Mouse (Mus musculus): ENCODE data around the gene Lrrc8c.

Gene Lrrc8c

DNA sequence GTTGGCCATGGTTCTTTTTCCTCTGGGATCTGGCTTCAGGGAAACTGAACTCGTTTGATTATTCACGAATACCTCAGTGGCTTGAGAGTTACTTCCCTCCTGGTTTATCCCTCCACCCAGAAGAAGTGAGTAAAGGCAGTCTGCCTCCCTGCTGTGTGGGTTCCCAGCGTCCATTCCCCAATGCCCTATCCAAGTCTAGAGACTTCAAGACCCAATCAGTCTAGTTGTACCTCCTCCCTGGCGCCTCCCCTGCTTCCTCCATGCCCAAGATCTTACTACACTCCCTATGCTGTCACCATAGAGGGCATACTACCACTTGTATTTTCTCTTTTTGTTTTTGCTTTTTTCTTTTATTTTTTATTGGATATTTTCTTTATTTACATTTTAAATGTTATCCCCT lies 80.1 kb downstream of the Lrrc8c start:
- DNase-seq (ENCODE audit: low spot score), result no peak

DNA sequence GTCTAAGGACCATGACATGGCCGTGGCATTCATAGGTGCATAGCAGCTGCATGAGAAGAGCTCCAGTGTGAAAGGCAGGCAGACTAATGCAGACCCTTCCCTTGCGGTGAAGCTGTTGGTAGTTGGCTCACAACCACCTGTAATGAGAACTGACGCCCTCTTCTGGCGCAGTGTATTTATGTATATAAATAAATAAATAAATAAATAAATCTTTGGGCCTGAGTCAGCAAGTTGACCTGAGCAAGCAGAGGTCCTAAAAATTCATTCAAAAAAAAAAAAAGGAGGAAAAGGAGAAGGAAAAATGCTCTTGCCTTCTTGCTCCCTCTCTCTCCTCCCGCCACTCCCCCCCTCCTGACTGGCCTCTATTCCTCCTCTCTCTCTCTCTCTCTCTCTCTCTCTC lies 81.8 kb downstream of the Lrrc8c start:
- no peak for DNase-seq (ENCODE audit: low spot score)

DNA sequence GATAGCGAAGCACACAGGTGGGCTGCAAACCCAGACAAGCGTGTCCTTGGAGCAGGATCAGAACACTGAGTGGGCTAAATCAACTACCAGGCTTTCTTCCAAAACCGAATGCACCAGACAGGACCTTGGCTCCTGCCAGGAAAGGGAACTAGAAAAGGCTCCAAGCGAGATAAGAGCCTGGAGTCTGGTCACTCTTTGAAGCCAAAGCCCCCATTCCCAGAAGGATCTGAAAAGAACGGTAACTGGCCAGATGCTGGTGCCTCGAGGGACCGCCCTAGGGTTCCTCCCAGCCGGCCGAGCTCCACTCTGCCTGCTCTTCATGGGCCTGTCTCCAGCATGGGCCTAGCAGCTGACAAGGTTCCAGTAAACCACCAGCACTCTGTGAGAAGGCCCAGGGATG lies 83.4 kb downstream of the Lrrc8c start:
- no peak for DNase-seq (ENCODE audit: low spot score)

DNA sequence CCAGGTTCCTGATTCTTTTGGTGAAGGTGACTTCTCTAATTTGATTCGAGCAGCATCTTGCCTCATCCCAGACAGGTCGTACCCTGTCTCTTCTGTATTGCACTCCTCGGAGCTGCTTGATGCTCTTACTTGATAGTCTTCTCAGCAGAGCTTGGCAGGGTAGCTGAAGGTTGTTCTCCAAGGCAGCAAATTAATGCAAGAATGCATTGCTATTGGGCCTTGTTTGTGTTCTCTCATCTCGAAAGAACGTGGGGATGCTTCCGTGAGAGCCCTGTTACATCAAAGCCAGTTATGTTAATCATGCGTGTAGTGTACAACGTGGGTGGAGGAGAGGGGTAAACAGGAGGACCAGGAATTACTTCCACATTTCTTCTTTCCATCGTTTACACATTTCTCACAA lies 86.5 kb downstream of the Lrrc8c start:
- no peak for DNase-seq (ENCODE audit: low spot score)

DNA sequence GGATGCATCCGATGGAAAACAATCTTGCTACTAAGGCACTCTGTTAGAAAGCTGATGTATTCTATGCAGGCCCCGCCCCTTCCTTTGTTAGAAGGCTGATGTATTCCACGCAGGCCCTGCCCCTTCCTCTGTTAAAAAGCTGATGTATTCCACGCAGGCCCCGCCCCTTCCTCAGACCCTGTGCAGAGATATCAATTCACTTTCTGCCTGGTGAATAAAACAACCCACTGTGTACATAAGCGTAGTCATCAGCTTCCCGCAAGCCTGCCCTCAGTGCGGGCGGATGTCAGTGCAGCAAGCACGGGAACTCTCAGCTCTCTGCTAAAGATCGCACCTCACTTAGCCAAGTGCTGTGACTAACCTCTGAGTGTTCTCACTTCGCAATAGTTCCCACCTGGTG lies 90.5 kb downstream of the Lrrc8c start:
- no peak for DNase-seq (ENCODE audit: low spot score)

DNA sequence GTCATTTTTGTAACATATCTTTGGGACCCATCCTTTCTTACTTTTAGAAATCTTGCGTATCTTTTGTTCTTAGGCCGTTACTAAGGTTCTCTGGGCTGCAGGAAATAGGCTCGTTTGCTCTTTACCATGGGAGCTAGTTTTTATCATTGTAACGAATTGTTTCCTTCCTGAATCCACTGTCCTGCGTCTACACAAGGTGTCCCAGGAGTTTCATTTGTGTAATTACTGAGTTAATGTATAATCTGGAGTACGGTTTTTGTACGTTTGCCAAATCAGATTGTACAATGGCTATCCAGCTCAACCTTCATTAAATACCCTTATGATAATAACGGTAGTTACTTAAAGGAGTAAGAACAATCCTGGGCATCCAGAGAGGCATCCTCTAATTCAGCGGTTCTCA lies 93.8 kb downstream of the Lrrc8c start:
- DNase-seq (ENCODE audit: low spot score), result no peak

DNA sequence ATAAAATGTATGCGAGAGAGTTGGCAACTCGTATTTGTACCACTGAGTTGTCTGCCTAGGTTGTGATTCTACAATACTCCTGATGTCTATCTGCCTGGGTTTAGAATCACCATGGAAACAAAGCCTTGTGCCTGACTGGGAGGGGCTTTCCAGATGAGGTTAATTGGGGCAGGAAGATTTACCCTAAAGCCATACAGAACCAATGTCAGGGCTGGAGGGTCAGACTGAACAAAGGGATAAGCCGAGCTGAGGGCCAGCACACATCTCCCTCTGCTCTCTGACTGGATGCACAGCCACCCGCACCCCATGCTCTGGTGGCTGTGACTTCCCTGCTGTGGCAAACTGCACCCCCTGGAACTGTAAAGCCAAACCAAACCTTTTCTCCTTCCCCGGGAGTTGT lies 94.8 kb downstream of the Lrrc8c start:
- peak; percentile 51 for DNase-seq (ENCODE audit: low spot score)

DNA sequence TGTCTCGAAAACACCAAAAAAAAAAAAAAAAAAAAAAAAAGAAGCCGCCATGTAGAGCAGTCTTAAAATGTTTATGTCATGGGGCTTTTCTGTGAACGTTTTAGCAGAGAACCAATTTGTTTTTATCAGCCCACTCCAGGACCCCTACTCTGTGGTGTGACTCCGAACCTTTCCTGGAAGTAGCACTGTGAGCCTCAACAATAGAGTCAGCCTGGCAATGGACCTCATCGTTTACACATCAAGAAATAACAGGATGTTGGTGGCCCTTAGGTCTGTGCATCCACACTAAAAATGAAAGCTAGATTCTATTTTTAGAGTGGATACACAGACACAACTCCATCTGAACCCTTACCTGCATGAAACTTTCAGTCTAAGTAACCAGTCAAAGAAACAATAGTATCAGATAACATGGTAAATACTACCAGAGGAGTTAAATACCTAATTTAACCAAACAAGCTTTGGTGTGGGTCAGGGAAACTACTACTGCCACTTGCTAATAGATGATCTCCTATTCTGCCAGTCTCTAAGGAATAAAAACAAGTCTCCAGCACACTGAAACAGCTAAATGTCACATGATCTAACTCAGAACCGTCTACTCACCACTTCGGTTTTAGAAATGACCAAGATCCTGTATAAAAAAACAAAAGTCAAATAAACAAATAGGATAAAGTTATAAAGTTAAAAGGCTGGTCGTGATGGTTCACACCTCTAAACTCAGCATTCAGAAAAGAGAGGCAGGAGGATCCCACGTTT lies 95.7 kb downstream of the Lrrc8c start:
- no peak for DNase-seq (ENCODE audit: low spot score)

DNA sequence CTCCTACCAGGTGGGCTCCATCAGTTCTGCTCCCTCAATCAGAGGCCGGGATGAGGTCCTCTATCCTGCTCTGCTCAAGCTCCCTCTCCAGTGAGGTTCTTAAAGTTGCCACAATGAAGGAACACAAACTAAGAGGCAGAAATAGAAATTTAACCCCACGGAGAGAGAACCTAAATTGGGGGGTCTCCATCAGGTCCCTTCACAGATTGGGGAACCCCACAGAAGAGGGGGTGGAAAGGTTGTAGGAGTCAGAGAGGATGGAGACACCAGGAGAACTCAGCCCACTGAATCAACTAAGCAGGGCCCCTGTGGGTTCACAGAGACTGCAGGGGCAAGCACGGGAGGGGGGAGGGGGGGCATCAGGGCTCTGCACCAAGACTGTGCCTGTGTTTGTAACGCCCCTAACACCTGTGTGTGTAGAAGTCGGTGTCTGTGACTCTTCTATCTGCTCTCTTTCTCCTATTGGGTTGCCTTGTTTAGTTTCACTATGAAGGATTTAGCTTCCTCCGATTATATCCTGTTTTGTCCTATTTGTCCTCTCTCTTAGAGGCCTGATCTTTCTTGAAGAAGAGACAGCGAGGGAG lies 96.8 kb downstream of the Lrrc8c start:
- DNase-seq (ENCODE audit: low spot score), result no peak

DNA sequence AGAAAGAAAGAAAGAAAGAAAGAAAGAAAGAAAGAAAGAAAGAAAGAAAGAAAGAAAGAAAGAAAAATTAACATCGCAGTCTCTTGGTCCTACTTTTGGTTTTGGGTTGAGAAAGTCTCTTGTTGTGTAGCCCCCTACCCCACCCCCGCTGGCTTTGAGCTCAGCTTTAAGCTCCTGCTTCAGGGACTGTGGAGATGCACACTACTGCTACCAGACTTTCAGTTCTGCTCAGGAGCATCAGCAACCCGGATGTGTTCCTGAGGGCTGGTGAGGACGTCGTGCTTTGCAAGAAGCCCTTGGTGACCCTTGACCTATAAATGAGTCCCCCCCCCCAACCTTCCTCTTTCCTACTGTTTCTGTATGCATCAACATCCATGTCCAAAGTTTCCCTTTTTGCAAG lies 97.3 kb downstream of the Lrrc8c start:
- DNase-seq (ENCODE audit: low spot score), result no peak

DNA sequence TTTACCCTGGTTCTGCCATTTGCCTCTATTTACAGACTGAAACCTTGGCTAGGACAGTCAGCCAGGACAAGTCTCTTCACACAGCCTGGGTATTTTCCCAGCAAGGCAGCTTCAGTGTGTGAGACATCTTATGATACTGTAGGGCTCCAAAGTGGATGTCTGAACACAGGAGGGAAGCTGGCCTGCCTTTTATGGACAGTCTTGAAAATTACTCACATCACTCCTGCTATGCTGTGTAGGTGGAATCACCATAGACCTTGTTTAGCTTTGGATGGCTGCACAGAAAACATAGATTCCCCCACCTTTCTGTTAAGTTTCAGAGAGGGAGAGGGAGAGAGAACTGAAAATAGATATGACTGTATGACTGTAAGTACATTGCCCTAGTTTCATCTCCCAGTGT lies 99.3 kb downstream of the Lrrc8c start:
- no peak for DNase-seq (ENCODE audit: low spot score)

DNA sequence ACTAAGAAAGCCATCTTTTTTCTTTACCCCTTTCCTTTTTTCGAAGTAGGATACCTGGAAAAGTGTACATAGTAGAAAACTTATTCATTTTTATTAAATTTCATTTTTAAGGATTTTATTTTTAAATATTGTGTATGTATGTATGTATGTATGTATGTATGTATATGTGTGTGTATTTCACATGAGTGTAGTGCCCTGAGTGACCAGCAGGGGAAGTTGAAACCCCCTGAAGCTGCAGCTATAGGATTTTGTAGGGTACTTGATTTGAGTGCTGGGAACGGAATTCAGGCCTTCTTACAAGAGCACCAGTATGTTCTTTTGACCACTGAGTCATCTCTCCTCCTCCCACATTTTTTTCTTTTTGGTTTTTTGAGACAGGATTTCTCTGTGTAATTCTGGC lies 100.5 kb downstream of the Lrrc8c start:
- no peak for DNase-seq (ENCODE audit: low spot score)

DNA sequence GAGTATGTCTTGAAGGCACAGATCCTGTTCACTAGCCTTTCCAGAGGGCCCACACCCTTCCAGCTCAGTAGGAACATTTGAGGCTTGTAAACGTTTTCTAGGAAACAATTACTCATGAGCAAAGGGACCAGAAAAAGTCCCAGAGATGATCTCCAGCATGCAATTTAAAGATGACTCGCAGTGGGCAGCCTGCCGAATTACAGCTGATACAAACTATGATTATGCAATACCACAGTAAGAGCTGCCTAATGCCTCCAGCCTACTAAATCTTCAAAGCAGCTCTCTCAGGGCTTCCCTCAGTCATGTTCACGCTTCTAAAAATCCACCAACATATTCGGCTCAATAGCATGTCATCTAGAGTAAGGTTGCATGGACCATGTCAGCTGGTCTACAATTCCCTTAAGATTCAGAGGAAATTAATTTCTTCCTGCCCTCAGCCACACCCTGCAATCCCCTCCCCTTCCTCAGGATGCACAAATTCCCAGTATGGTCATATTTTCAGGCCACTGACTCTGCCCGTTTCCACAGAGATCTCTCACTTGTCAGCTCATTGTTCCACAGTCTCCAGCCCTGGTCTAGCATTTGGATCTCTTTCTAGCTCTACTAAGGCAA lies 101.4 kb downstream of the Lrrc8c start:
- DNase-seq (ENCODE audit: low spot score), result no peak

DNA sequence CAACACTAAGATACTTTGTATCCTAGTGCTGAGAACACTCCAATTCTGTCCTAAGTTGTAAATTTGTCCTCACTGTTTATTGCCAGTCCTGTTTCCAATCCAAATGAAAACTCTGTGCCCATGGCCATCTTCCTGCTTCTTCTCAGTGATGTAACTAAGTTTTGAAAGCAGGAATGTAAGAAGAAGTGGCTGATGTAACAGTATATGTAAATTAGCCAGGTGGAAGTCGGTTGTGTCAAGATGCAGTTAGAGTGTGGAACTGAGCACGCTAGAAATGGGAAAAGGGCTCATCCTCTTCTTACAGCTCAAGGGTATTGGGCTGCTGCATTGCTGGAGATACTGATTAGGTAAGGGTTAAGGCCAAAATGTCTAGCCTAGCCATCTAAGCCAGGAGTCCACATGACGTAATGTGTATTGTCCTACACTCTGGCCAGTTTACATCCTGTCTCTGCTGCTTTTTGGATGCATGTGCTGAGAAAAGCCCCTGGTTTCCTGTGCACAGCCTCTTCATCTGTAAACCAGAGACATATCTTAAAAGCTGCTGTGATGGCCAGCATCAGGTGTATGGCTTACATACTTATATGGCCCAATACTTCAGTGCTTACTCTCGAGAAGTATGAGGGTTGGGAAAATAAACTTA lies 104.0 kb downstream of the Lrrc8c start:
- no peak for DNase-seq (ENCODE audit: low spot score)

DNA sequence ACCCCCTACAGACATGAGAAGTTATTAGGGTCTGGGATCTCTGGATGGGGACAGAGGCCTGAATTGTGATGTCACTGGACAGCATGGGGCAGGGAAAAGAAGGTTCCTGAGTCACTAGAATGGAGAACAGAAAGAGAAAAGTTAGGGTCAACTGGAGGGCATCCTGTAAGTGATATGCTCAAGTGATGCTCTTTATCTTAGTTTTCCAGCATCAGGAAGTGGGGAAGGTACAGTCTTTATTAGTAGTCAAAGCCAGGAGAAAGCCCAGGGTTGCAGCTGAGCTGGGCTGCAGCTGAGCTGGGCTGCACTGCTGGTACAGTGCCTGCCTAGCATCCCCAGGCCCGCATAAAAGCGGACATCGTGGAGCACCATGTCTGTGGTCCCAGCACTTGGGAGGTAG lies 105.1 kb downstream of the Lrrc8c start:
- no peak for DNase-seq (ENCODE audit: low spot score)

DNA sequence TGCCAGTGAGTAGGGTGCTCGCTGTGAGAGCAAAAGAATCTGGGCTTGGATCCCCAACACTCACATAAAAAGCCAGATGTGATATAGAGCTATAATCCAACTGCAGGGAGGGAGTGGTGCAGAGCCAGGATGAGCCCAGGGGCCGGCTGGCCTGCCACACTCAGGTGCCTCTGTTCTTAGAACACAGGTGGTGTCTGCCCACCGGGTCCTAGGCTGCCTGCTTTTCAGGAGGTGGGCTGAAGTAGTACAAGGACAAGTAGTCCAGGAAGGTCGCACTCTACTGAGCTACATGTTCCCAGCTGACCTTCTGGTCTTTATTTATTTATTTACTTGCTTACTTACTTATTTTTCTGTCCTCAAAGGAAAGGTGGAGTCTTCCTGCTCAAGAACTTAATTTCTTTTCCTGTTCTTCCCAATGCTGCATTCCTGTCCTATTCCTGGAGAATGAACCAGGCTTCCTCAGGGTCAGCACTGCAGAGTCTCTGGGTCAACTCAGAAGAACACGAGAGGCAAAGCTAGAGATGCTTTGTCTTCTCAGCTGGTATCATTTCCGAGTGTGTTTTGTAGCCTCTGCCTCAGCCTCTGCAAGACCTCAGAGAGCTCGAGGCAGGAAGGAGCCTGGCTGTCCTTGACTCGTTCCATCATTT lies 106.4 kb downstream of the Lrrc8c start:
- no peak for DNase-seq (ENCODE audit: low spot score)

DNA sequence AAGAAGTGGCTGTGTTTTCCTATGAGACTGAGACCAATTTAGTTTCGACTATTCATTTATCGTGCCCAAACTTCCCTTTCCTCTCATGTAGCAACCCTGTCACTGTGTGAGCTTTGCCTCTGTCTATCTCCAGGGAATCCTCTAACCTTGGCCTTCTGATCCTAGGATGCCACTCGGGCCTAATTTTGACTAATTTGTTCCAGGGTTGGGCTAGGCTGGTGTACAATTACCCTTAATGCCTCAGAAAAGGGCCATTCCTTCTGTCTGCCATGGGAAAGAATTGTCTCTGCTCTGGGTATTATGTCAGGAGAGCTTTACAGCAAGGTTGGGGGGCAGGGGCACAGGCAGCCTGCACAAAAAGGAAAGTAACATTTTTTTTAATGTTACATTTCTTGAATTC lies 107.2 kb downstream of the Lrrc8c start:
- DNase-seq (ENCODE audit: low spot score), result no peak

DNA sequence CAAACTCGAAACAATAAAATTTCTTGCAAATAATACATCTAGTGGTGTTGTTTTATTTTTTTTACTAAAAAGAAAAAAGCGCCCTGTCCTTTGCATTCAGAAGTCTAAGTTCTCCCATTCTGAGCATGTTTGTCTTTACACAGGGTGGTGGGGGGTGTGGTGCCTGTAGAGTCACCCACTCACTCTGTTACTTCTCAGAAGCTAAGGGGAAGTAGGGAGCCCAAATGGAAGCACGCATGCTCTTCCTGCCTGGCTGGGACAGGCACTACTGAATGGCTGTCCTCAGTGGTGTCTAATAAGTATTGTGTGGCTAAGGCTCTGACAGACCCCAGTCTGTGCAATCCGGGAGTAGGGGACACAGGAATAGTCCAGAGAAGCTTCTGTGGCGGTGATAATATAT lies 107.9 kb downstream of the Lrrc8c start:
- no peak for DNase-seq (ENCODE audit: low spot score)

DNA sequence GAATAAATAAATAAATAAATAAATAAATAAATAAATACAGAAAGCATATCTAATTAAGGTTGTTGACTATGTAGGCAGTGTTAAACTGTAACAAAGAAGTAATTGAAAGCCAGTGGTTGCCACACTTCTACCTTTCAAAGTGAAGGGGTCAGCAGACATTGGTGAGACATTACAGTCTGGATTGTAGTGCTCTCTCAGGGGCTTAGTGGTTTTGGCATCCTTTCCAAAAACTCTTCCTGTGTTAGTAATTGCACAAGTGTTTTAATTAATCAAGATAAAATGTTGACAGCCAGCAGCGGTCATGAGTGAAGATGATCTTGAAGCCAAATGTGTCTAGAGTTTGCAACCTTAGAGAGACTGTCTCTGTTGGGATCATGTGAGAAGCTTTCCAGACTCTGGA lies 110.8 kb downstream of the Lrrc8c start:
- DNase-seq (ENCODE audit: low spot score), result no peak

DNA sequence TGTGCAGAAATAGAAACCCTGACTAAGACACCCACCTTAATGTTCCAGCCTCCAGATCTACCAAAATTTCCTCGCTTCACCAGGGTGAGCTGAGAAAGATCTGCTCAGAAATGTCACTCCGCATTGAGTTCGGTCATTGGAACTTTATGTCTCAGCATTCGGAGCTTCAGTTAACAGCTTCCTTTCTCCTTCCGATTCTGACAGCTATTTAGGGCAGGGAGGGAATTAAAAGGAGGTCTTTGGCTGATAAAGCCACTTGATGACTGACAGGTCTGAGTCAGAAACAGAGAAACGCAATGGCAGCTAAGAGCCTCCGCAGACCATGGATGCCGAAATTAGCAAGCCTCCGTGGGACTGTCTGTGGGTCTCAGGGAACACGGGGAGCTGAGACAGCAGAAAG lies 112.9 kb downstream of the Lrrc8c start:
- DNase-seq (ENCODE audit: low spot score), result no peak

DNA sequence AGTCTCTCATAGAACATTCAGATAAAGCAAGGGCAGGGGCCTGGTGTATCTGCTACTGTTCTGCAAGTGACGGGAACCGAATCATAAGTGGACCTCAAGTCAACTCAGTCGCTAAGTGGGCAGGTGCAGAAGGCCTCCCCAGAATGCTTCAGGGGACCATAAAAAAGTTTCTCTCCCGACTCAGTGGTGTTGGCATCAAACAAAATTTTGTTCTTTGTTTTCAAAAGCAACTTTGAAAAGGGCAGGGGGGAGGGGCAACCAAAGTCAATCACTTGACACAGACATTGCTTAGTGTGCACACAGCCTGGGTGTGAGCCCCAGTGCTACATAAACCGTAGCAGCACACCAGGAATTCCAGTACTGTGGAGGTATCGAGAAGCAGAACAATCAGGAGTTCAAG lies 116.4 kb downstream of the Lrrc8c start:
- DNase-seq (ENCODE audit: low spot score), result no peak

DNA sequence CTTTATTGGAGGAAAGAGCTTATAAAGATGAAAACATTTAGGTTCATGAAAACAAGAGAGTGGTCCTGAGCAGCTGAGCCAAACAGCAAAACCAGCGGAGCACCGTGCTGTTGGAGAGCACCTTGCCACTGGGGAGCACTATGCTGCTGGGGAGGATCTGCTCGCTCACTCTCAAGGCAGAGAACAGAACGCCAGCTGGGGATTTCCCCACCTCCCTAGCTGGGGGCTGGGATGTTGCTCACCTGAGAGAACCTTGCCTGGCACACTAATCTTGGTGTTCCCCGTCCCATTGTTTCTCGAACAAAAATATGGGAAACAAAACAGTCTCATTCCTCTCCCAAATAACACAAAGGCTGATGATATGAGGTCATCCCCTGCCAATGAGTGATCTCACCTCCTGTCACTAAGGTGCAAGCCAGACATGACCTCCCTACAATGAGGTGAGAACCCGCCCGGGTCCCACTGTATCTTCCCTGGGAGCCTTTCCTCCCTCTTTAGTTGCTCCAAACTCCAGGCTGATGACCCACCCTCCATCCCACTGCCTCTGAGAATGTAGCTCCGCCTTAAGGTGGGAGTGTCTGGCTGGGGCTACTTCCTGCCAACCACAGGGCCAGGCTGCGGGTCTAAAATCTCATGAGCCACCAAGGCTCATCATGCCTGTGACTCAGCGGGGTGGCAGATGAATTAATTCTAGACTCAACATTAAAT lies 117.5 kb downstream of the Lrrc8c start:
- DNase-seq (ENCODE audit: low spot score), result no peak

Measured in retina, embryonic 14.5 days (tissue).